Mouse (Mus musculus): ENCODE measurements at regions not wholly inside any gene's neighbourhood (a gene's known extent, or its start where the extent isn't known, plus 50 kb on each side); places are given as distances from the start of the nearest gene placed in this dataset.

DNA sequence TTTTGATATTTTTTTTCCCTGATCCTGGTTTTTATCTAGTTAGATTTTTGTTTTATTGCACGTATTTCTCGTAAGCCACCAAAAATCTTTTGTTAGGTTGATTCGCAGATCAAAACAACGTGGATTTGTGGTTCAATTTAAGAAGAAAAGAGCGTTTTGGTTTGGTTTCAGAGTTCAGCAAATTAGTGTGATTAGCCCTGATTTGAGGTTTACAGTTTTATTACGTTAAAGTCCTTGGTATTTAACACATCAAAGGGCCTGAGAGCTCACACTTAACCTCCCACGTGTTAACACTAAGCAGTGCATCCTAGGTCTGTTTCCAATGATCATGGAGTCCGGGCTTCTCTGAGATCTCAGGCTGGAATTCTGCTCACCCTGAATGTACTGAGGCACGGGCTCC, 107.5 kb upstream of the Smim23 start:
- H3K4me1 ChIP-seq = no peaks in the 10 kb centered on the region
- 54% methylated on average over 9 of the region's 9 CpGs for WGBS
- no peak for ATAC-seq (replicated peaks)
- H3K36me3 ChIP-seq = no peaks in the 10 kb centered on the region
- no peaks in the 10 kb centered on the region for H3K27me3 ChIP-seq
- H3K27ac ChIP-seq (replicated peaks) = no peak overlapping the region
- no peak overlapping the region for H3K4me2 ChIP-seq (replicated peaks)
- H3K9ac ChIP-seq (replicated peaks) = no peak overlapping the region
- H3K4me3 ChIP-seq = no peak overlapping the region
- H3K9me3 ChIP-seq = no peaks in the 10 kb centered on the region

DNA sequence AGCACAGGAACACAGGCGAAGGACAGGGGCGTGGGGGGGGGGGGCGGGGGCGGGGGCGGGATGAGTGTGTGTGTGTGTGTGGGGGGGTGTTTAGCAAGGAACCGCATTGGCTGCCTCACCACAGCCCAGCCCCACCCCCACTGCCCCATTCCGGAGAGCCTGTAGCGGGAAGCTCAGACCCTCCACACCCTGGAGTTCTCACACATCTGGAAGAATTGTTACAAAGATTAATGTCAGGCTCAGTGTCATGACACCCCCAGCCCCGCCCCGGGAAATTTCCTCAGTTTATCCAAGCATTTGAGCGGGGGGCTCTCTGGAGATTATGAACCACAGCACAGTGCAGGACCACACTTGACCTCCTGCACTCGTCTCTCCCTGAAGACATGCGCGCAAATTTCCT, 106.6 kb upstream of the Smim23 start:
- Histone ChIP-seq H3K27me3 (no peaks in the 10 kb centered on the region), H3K4me2 (replicated peaks) (no peak overlapping the region), H3K4me3 (no peak overlapping the region), H3K36me3 (no peaks in the 10 kb centered on the region), H3K4me1 (peaks cover 4% of the 10 kb centered on the region), H3K9ac (replicated peaks) (no peak overlapping the region), H3K9me3 (no peaks in the 10 kb centered on the region), H3K27ac (replicated peaks) (no peak overlapping the region)
- WGBS = 18% methylated on average over 14 of the region's 14 CpGs
- no peak for ATAC-seq (replicated peaks)

DNA sequence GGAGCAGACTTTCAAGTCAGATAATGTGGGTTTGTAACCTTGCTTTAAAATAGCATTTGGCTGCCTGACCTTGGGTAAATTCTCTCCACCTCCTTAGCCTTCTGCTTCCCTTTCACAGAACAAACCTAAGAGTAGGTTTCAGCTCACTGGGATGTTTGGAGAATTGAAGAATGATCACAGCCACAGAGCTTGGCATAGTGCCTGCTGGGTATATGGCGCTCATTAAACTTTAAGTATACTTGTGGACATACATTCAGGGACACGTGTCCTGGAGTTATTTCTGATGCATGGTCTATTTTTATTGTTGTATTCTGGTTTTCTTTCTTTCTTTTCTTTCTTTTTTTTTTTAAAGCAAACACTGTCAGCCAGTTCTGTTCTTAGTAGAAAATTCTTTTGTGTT, 104.4 kb upstream of the Smim23 start:
- H3K4me3 ChIP-seq = no peak overlapping the region
- H3K36me3 ChIP-seq = no peaks in the 10 kb centered on the region
- no peak overlapping the region for H3K9ac ChIP-seq (replicated peaks)
- no peak for ATAC-seq (replicated peaks)
- H3K4me2 ChIP-seq (replicated peaks) = no peak overlapping the region
- no peak overlapping the region for H3K27ac ChIP-seq (replicated peaks)
- H3K9me3 ChIP-seq = no peaks in the 10 kb centered on the region
- no peaks in the 10 kb centered on the region for H3K27me3 ChIP-seq
- H3K4me1 ChIP-seq = peaks cover 16% of the 10 kb centered on the region
- whole genome bisulfite sequencing = 73% methylated on average over 2 of the region's 2 CpGs

DNA sequence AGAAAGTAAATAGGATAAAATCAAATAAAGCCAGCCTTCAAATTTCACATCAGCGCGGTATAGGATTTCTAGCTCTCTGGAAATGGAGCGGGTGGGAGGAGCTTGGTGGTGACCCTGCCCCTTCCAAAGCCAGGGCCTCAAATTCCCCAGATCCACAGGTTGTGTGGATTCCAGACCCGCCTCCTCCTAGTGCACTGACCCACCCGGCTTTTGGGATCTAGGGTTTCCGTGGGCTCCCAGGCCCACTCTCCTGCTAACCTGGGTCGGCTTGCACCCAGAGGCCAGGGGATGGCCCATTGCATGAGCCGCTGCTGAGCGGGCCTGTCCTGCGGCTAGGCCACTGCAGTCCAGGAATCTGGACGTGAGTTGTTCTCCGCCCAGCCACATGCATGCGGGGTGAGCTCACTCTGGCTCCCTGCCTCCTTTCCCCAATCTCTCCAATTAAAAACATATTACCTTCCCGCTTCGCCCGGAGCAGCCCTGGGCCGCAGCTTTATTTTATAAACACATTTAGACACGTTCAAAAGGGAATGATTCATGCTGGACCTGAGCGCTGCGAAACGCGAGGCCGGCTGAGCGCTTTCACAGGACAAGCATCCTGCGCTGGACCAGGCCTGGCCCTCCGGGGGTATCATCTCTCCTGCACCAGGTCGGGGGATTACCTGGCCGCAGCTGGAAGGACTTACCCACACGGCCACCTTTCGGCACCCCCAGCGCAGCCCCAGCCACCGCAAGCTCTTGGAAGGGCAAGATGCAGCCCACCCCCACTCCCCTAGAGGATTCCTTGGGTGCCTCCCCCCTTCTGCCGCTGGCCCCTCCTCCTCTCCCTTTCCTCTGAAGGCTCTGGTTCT, 101.2 kb upstream of the Smim23 start:
- peak; percentile 76 for ATAC-seq (replicated peaks)
- Histone ChIP-seq H3K27me3 (no peaks in the 10 kb centered on the region), H3K36me3 (no peaks in the 10 kb centered on the region), H3K4me2 (replicated peaks) (peak overlapping the region; percentile 49), H3K9me3 (no peaks in the 10 kb centered on the region), H3K4me3 (peak overlapping the region; percentile 27), H3K9ac (replicated peaks) (peak overlapping the region; percentile 29; the same call in 1 of the 2 replicates), H3K27ac (replicated peaks) (no peak overlapping the region), H3K4me1 (peaks cover 16% of the 10 kb centered on the region)
- WGBS = 5% methylated on average over 33 of the region's 33 CpGs

DNA sequence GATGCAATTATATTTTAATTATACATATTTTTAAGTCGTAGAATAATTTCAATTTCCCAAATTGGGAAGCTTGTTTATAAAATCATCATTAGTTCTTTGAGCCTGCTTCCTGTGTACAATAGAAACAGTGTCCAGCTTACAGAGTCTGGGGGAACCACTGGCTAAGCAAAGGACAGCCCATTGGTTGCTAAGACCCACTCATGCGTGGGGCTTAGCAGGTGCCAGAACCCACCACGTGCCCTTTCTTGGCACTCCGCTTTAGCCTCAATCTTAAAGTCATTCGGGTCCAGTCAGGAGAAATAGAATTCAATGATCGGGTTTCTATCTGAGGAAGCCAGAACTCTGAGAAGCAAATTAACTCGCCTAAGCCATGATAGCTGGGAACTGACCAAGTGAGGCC, 100.5 kb upstream of the Smim23 start:
- Histone ChIP-seq H3K4me3 (no peak overlapping the region), H3K4me1 (peaks cover 16% of the 10 kb centered on the region)
- ATAC-seq (replicated peaks) = 0 out of 2 replicates have a peak, but pooled peaks have one; percentile 21

DNA sequence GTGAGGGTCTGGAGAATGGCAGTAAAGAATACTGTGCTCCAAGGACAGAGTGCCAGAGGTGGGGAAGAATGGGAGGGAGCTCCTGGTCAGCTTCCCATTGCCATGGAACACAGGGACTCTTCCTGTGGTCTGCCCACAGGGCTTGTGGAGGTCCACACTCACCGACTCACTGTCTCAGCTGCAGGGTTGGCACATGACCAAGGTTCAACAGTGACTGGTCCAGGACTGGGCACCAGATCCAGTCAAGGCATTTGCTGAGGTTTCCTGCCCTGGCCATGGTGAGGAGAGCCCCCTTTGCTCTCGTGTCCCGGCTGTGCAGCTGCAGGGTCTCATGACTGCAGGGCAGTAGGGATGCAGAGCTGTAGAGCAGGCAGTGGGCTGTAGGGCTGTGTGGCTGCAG, 88.7 kb upstream of the Smim23 start:
- Histone ChIP-seq H3K4me1 (peaks cover 3% of the 10 kb centered on the region; the same call in 1 of the 2 replicates), H3K4me2 (replicated peaks) (no peak overlapping the region), H3K36me3 (no peaks in the 10 kb centered on the region), H3K9me3 (no peaks in the 10 kb centered on the region), H3K4me3 (no peak overlapping the region), H3K27ac (replicated peaks) (no peak overlapping the region), H3K27me3 (no peaks in the 10 kb centered on the region), H3K9ac (replicated peaks) (no peak overlapping the region)
- 74% methylated on average over 3 of the region's 3 CpGs for WGBS
- ATAC-seq (replicated peaks) = no peak

More for the DNA sequence above, 100.5 kb upstream of the Smim23 start:
- no peaks in the 10 kb centered on the region for H3K36me3 ChIP-seq
- H3K9ac ChIP-seq (replicated peaks) = no peak overlapping the region
- H3K27ac ChIP-seq (replicated peaks) = no peak overlapping the region
- peak overlapping the region; percentile 49; the same call in 1 of the 2 replicates for H3K4me2 ChIP-seq (replicated peaks)
- 58% methylated on average over 7 of the region's 7 CpGs for WGBS
- no peaks in the 10 kb centered on the region for H3K27me3 ChIP-seq
- no peaks in the 10 kb centered on the region for H3K9me3 ChIP-seq

DNA sequence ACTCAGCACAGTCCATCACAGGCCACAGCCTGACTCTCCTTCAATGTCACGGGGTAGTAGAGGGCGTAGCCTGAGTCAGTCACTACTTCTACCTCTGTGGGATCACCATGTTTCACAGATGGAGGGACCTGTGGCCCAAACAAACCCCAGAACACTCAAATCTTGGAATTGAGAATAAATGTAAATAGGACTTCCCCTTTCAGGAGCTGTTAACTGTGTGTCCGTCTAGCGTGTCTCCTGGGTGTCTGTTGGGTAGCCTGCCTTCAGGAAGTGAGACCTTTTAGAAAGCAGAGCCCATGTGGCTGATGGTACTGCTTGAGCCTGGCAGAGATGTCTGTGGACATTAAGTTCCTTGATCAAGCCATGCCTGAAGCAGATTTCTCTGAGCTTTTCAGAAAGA, 87.4 kb upstream of the Smim23 start:
- peaks cover 9% of the 10 kb centered on the region for H3K4me1 ChIP-seq
- no peaks in the 10 kb centered on the region for H3K9me3 ChIP-seq
- H3K4me3 ChIP-seq = no peak overlapping the region
- no peak overlapping the region for H3K4me2 ChIP-seq (replicated peaks)
- H3K9ac ChIP-seq (replicated peaks) = no peak overlapping the region
- WGBS = 93% methylated on average over 4 of the region's 4 CpGs
- ATAC-seq (replicated peaks) = no peak
- no peaks in the 10 kb centered on the region for H3K36me3 ChIP-seq
- H3K27ac ChIP-seq (replicated peaks) = no peak overlapping the region
- H3K27me3 ChIP-seq = no peaks in the 10 kb centered on the region

DNA sequence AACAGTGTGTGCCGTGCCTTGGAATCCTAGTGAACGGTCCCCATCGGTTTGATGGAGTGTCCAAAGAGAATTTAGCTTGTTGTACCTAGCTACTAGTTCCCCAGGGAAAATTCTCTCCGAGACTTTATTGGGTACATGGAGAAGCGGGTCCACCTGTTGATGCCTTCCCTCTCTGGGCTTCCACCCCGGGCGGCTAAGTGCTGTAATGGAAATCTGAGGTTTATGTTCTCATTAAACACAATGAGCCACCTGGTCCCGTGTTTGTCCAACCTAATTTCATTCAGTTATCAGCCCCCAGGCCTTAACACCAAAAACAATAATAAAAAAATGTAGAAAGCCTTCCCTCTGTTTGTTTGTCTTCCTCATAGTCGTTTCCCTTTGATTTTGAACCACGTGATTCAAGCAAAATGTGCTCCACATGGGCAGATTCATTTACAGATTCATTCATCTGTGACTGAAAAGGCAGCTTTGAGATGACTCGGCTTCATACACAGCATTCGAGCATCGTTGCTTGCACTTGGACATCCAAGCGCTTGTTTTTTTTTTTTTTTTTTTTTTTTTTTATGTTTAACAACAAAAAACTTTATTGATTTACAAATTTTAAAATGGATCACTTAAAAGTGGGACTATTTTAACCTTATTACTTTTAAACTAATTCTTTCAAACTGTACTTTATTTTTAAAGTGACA, 84.5 kb upstream of the Smim23 start:
- 67% methylated on average over 14 of the region's 14 CpGs for WGBS
- no peak overlapping the region for H3K27ac ChIP-seq (replicated peaks)
- no peak overlapping the region for H3K9ac ChIP-seq (replicated peaks)
- no peak overlapping the region for H3K4me2 ChIP-seq (replicated peaks)
- peaks cover 9% of the 10 kb centered on the region for H3K4me1 ChIP-seq
- H3K9me3 ChIP-seq = no peaks in the 10 kb centered on the region
- no peak for ATAC-seq (replicated peaks)
- no peaks in the 10 kb centered on the region for H3K27me3 ChIP-seq
- H3K4me3 ChIP-seq = no peak overlapping the region
- H3K36me3 ChIP-seq = no peaks in the 10 kb centered on the region

DNA sequence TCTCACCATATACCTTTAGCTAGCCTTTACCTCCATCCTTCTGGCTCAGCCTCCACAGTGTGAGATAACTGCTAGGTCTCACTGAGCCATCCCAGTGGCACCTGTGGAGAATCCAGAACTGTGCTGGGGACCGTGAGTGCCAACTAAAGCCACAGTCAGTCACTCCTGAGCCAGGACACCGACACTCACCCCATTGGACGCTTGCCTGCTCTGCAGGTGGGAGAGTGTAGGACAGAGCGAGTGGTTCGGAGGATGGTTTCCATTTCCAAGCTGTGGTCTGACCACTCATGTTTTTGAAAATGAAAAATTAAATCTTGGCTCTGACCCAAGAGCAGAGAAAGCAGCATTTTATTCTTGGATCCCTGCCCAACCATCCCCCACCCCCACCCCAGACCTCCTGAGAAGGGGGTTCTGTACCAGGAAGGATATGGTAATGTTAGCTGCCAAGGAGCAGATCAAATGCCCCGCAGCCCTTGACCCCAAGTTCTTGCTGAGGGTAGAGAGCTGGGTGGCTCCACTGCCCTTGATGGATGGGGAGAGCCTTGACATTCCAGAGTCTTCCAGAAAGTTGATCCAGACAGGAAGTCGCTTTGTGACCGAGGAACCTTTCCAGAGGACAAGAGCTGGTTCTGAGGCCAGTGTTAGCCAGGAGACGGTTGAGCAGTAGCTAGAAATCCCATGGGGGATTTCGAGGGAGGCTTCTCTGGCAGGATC, 83.3 kb upstream of the Smim23 start:
- Histone ChIP-seq H3K27ac (replicated peaks) (no peak overlapping the region), H3K4me1 (peaks cover 9% of the 10 kb centered on the region), H3K36me3 (no peaks in the 10 kb centered on the region), H3K4me2 (replicated peaks) (no peak overlapping the region), H3K9me3 (no peaks in the 10 kb centered on the region), H3K4me3 (no peak overlapping the region), H3K27me3 (no peaks in the 10 kb centered on the region), H3K9ac (replicated peaks) (no peak overlapping the region)
- WGBS = 57% methylated on average over 10 of the region's 10 CpGs
- no peak for ATAC-seq (replicated peaks)

DNA sequence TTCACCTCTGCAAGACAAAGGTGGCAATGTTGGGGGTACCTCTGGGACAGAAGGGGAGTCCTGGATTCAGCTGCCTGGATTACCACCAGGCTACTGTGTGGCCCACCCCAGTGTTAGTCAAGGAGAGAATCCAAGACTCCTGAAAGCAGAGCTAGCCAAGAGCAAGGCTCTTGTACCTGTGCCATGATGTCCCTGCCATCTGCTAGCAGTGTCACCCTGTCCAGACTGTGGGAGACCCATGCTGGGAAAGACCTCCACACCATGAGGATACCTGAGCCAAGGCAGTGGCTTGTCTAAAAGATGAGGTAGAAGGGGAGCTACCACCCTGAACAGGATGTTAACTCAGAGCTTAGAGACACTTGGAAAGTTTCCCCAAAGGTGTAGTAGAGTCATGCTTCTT, 79.6 kb upstream of the Smim23 start:
- no peak for ATAC-seq (replicated peaks)
- Histone ChIP-seq H3K9ac (replicated peaks) (no peak overlapping the region), H3K4me3 (no peak overlapping the region), H3K9me3 (no peaks in the 10 kb centered on the region), H3K4me2 (replicated peaks) (no peak overlapping the region), H3K36me3 (no peaks in the 10 kb centered on the region), H3K27me3 (no peaks in the 10 kb centered on the region), H3K27ac (replicated peaks) (no peak overlapping the region), H3K4me1 (peaks cover 9% of the 10 kb centered on the region)

DNA sequence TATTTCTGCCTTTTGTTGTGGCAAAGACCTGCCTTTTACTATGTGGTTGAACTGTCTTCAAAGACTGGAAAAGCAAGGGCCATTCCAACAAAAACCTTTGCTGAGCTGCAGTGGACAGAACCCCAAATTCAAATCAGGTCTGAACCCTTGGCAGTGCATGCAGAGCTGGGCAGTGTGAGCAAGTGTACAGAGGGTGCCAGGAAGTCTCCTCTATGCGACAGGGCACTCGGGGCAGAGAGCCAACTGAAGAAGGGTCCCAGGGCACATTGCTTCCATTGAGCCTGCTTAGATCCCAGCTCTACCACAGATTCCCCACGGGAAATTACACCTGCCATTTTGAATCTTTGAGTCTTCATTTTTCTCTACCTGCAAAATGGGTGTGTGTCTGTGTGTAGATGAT, 79.0 kb upstream of the Smim23 start:
- Histone ChIP-seq H3K4me3 (no peak overlapping the region), H3K9ac (replicated peaks) (no peak overlapping the region), H3K36me3 (no peaks in the 10 kb centered on the region), H3K27me3 (no peaks in the 10 kb centered on the region), H3K27ac (replicated peaks) (no peak overlapping the region), H3K9me3 (no peaks in the 10 kb centered on the region), H3K4me2 (replicated peaks) (no peak overlapping the region), H3K4me1 (peaks cover 7% of the 10 kb centered on the region)
- no peak for ATAC-seq (replicated peaks)
- WGBS = 75% methylated on average over 3 of the region's 3 CpGs

DNA sequence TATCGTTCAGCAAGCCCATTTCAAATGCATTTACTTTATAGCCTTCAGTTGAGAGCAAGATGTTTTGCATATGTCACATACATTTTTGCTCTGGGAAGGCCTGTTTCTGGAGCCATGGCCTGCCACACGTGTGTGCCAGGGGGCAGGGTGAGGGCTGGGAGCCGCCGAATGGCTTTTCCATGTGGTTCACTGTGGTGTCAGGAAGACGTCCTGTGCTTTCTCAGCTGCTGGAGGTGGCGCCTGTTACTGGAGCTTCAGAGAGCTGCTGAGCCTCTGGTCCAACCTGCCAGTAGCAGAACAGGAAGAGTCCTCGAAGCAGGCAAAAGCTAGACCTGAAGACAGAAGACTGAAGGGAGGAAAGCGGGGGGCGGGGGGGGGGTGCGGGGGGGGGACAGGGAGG, 78.5 kb upstream of the Smim23 start:
- Histone ChIP-seq H3K4me1 (peaks cover 6% of the 10 kb centered on the region), H3K4me2 (replicated peaks) (no peak overlapping the region), H3K9me3 (no peaks in the 10 kb centered on the region), H3K4me3 (no peak overlapping the region), H3K9ac (replicated peaks) (no peak overlapping the region), H3K27ac (replicated peaks) (no peak overlapping the region), H3K27me3 (no peaks in the 10 kb centered on the region), H3K36me3 (no peaks in the 10 kb centered on the region)
- WGBS = 64% methylated on average over 7 of the region's 10 CpGs
- ATAC-seq (replicated peaks) = no peak

All from forebrain, embryonic 15.5 days (tissue).